Mouse (Mus musculus): ENCODE measurements at regions not wholly inside any gene's neighbourhood (a gene's known extent, or its start where the extent isn't known, plus 50 kb on each side); places are given as distances from the start of the nearest gene placed in this dataset.

- DNase-seq (ENCODE audit: low read depth, low spot score) = no peak
These were observed 62.7 kb downstream of the Lrrc30 start for GRCm38 (mm10) chr17:67569865-67570264.

GRCm38 (mm10) chr17:67566216-67566615, 66.3 kb downstream of the Lrrc30 start:
- no peak for DNase-seq (ENCODE audit: low read depth, low spot score)

- DNase-seq (ENCODE audit: low read depth, low spot score) = no peak
These were observed 66.8 kb downstream of the Lrrc30 start for GRCm38 (mm10) chr17:67565746-67566145.

GRCm38 (mm10) chr17:67564845-67565244, 67.7 kb downstream of the Lrrc30 start:
- DNase-seq (ENCODE audit: low read depth, low spot score) = no peak

- no peak for DNase-seq (ENCODE audit: low read depth, low spot score)
These were observed 69.5 kb downstream of the Lrrc30 start for GRCm38 (mm10) chr17:67563036-67563435.

GRCm38 (mm10) chr17:67561802-67562201, 70.7 kb downstream of the Lrrc30 start:
- DNase-seq (ENCODE audit: low read depth, low spot score) = no peak

DNA sequence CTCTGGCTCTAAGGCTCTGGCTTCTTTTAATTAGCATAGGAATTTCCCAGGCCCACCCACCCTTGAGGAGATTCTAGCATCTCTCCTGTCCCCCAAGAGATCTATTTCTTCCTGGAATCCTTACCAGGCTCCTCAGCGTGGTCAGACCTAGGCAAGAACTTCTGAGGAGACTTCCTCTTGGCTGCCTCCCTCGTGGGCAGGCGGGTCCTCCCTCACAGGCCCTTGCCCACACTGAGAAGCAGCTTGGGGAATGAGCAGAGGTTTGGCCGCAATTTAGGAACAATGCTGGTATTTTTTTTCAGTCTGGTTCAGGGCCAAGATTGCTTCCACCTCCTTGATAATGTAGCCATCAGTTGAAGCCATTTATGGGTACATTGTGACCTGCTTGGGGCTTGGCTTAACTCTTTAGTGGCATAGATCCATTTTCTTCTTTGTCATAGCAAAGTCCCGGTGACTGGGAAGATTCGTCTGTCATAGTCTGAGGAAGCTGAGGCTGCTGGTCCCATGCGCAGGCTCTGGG, 75.1 kb downstream of the Lrrc30 start:
- no peak for DNase-seq (ENCODE audit: low read depth, low spot score)

- no peak for DNase-seq (ENCODE audit: low read depth, low spot score)
These were observed 79.9 kb downstream of the Lrrc30 start for GRCm38 (mm10) chr17:67552581-67553139.

- DNase-seq (ENCODE audit: low read depth, low spot score) = no peak
These were observed 83.4 kb downstream of the Lrrc30 start for GRCm38 (mm10) chr17:67548966-67549700.

GRCm38 (mm10) chr17:67544410-67544809, 88.1 kb downstream of the Lrrc30 start:
- no peak for DNase-seq (ENCODE audit: low read depth, low spot score)

DNA sequence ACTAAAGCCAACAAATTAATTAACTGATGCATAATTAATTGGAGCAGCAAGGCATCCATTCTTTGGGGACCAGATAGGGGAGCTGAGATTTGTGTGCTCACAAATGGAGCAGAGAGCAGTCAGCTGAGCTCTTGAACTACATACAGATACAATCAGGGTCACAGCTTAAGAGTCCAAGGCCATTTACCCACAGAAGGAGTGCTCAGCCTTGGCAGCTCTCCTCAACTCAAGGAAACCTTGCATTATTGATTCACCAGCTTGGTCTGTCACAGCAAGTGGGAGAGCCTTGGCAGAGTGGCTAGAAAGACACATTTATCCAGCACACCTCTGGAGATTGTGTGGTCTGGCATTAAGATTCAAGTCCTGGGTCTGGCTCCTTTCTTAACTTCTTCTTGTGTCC, 100.2 kb downstream of the Lrrc30 start:
- no peak for DNase-seq (ENCODE audit: low read depth, low spot score)

- DNase-seq (ENCODE audit: low read depth, low spot score) = no peak
These were observed 111.6 kb downstream of the Lrrc30 start for GRCm38 (mm10) chr17:67520848-67521411.

DNA sequence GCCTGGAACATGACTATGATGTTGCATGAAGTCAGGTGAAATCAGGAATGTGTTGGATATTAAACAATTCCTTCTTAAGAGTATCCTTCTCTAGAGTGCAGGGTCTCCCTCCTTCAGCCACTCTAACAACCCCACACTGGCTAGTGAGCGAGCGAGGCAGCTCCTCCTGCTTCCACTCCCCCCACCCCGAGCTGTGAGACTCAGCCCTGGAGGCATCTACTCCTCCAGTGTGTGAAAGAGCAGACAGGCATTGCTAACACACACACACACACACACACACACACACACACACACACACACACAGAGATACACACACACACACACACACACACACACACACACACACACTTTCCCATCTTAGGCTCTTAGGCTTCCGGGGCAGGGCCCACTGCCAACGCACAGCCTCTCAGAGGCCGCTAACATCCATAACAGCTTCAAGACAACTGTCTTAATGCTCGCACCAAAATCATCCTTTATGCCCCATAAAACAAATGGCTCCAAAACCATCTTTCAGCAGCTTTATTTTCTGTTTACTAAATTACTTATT, 116.8 kb downstream of the Lrrc30 start:
- no peak for DNase-seq (ENCODE audit: low read depth, low spot score)

DNA sequence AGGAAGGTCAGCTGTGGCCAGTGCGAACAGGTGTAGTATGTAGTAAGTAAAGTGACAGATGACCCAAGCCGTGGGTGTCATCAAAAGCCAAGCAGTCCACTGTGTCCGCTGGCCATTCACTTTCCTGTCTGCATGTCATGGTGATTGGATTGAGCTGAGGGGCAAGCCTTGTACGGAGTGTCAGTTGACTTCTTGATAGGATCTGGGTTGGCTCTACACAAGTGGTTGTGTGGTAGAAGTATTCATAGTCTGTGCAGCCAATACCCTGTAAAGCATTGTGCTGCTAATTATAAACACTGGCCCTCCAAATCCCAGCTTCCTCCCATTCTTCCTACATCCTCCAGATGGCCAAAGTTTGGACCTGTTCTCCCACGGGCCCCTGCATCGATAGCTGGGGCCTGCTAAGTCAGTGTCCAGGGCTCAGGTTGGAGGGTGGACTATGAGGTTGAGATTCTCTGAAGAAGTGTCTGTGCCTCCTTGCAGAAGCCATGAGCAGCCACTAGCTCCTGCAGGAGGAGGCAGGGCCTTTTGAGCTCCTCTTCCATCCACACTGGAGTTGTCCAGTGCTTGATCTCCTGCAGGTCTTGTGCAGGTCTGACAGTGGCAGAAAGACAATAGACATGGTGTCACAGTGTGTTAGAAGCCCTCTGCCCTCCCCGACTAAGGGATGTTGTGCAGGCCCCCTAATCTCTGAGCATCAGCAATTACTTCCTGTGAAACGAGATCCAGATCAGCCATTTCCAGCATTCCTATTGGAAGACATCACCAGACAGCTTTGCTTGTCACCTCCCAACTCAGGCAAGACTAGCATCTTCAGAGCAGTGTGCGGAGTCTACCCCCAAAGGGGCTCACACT, 117.9 kb downstream of the Lrrc30 start:
- no peak for DNase-seq (ENCODE audit: low read depth, low spot score)

DNA sequence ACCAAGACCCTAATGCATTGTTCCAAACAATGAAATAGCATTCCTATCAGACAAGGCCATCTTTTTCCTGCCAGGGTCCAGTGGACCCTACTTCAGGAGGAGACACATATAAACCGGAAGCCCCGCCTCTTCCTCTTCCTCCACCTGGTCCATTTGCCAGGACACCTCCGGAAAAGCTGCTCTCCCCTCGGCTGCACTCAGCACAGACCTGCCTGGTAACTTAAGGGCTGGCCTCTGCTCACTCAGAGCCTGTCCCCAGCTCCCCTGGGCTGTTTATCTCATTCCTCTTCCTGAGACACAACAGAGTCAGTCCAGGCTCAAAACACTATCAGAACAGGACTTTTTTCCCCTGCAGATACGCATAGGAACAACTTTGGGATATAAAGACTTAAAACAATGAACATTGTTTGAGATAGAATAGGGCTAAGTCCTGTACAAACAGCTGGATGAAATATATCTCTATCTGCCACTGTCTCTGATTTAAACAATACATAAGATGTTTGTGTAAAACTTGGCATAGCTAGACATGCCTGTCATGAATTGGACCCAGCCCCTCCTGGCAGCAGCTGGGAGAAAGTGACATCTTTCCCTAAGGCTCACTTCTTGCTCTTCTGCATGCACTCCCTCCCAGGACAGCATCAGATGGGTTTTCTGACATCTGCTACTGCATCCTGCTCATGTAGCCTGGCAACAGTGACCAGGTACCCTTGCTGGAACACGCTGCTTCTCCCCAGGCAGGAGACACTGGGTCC, 119.6 kb downstream of the Lrrc30 start:
- no peak for DNase-seq (ENCODE audit: low read depth, low spot score)

- DNase-seq (ENCODE audit: low read depth, low spot score) = no peak
These were observed 120.5 kb downstream of the Lrrc30 start for GRCm38 (mm10) chr17:67512008-67512407.

DNA sequence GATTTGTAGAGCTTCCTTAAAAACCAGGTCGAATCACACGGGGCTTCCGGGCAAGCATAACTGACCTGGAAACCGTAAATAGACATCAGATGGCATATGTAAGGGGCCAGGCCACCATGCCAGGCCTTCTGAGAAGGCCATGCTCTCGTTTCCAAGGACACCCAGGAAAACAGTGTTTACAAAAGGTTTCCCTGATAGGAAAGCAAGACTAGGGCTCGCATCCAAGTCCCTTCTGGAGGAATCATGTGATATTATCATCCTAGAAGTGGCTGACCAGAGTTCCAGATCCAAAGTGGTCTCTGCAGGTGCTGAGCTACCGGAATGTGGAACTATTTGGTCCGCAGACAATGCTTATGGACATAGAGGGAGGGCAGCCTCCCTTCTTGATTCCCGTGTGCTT, 122.6 kb downstream of the Lrrc30 start:
- no peak for DNase-seq (ENCODE audit: low read depth, low spot score)

DNA sequence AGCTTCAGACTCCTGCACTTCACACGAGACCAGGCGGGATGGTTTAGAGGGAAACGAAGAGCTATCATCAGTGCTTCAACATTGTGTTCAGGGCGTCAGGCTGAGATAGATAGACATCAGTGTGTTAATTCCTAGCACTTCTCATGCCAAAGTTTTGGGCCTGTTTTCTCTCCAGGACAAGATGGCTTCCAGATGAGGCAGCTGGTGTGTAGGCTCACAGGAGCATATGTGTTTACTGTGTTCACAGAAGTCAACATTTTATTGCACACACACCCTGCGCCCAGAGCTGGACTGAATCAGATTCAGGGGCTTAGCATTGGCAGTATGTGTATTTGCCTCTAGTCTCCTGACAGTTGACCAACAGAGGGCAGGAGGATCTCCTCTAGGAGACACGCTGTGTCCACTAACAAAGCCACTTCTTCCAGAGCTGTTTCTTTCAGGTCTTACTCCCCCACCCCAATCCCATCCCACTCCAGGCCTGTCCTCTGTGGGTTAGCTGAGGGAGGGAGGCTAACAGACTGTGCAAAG, 123.4 kb downstream of the Lrrc30 start:
- DNase-seq (ENCODE audit: low read depth, low spot score) = no peak

DNA sequence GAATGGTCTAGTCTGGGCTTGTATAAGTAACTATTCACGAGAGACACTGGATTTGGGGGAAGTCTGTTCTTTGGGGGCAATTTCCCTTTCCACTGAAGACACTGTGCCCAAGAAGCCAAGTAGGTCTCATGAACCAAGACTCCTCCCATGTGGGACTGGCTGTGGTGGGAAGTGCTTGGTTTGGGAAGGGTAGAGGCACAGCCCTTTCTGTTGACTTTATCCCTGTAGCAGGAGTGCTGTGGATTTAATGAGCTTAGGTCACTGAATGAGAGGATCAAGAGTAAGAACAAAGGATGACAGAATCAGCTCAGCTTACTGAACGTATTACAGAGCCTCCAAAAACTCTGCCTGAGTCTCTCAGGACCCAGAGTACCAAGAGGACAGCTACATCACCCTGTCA, 124.2 kb downstream of the Lrrc30 start:
- DNase-seq (ENCODE audit: low read depth, low spot score) = no peak

GRCm38 (mm10) chr17:67506466-67506865, 126.1 kb downstream of the Lrrc30 start:
- DNase-seq (ENCODE audit: low read depth, low spot score) = no peak

Data from retina, adult 2 months (tissue).